Mouse (Mus musculus): ENCODE data around the gene Dedd2. TPM values are rescaled to one million over a fixed set of nuclear protein-coding genes. Genes with fewer than 3 reads are reported as not detected.

Dedd2 gene
- polyA plus RNA-seq, 1 experiment from 2014 or later: 18.2 TPM

GRCm38 (mm10) chr7:25238829-25239623 is 18.6 kb upstream of the Dedd2 start:
- H3K27ac ChIP-seq (ENCODE audit: low read length): peak overlapping the region; percentile 82

GRCm38 (mm10) chr7:25238015-25238706 is 17.7 kb upstream of the Dedd2 start:
- TF ChIP-seq EP300 (IDR thresholded peaks at IDR 0.05) (peak; percentile 65), CTCF (IDR thresholded peaks at IDR 0.05) (no peak)
- ATAC-seq (peak; percentile 89), DNase-seq (ENCODE audit: low spot score) (peak; percentile 99)
- Histone ChIP-seq H3K27me3 (replicated peaks; ENCODE audit: insufficient read depth, low read length) (no peaks in the 10 kb centered on the region), H3K4me3 (ENCODE audit: low read depth, low read length) (peak overlapping the region; percentile 98), H3K36me3 (ENCODE audit: insufficient read depth, low read length) (no peaks in the 10 kb centered on the region), H3K27ac (ENCODE audit: low read length) (peak overlapping the region; percentile 82), H3K4me2 (replicated peaks; ENCODE audit: low read depth, low read length) (peak overlapping the region; percentile 75), H3K9ac (replicated peaks; ENCODE audit: low read depth) (no peak overlapping the region), H3K9me3 (ENCODE audit: low read length) (no peaks in the 10 kb centered on the region), H3K4me1 (ENCODE audit: insufficient read depth, low read depth, low read length) (peaks cover 7% of the 10 kb centered on the region)
- WGBS: under 1% methylated on average over 23 of the region's 23 CpGs

More at GRCm38 (mm10) chr7:25238829-25239623, 18.6 kb upstream of the Dedd2 start:
- TF ChIP-seq EP300 (IDR thresholded peaks at IDR 0.05) (no peak), CTCF (IDR thresholded peaks at IDR 0.05) (peak; percentile 88)
- peak overlapping the region; percentile 75 for H3K4me2 ChIP-seq (replicated peaks; ENCODE audit: low read depth, low read length)
- H3K4me1 ChIP-seq (ENCODE audit: insufficient read depth, low read depth, low read length): peaks cover 7% of the 10 kb centered on the region
- DNase-seq (ENCODE audit: low spot score) (peak; percentile 98), ATAC-seq (peak; percentile 52)
- no peaks in the 10 kb centered on the region for H3K9me3 ChIP-seq (ENCODE audit: low read length)
- no peaks in the 10 kb centered on the region for H3K36me3 ChIP-seq (ENCODE audit: insufficient read depth, low read length)
- no peak overlapping the region for H3K9ac ChIP-seq (replicated peaks; ENCODE audit: low read depth)
- H3K4me3 ChIP-seq (ENCODE audit: low read depth, low read length): peak overlapping the region; percentile 98
- no peaks in the 10 kb centered on the region for H3K27me3 ChIP-seq (replicated peaks; ENCODE audit: insufficient read depth, low read length)
- 2% methylated on average over 30 of the region's 30 CpGs for WGBS

GRCm38 (mm10) chr7:25237249-25238014 is 17.0 kb upstream of the Dedd2 start, which contains the start of gene Gsk3a:
Gene Gsk3a (minus strand): TSS chr7:25237851.
- Histone ChIP-seq H3K27ac (ENCODE audit: low read length) (peak within 1 kb of the TSS; percentile 82), H3K36me3 (ENCODE audit: insufficient read depth, low read length) (no peaks in the 10 kb centered on the region; the same call in 1 of the 2 replicates), H3K4me3 (ENCODE audit: low read depth, low read length) (peak within 1 kb of the TSS; percentile 98), H3K4me1 (ENCODE audit: insufficient read depth, low read depth, low read length) (peaks cover 7% of the 10 kb centered on the region), H3K9me3 (ENCODE audit: low read length) (no peaks in the 10 kb centered on the region), H3K9ac (replicated peaks; ENCODE audit: low read depth) (peak within 1 kb of the TSS; percentile 97), H3K4me2 (replicated peaks; ENCODE audit: low read depth, low read length) (peak within 1 kb of the TSS; percentile 75), H3K27me3 (replicated peaks; ENCODE audit: insufficient read depth, low read length) (no peaks in the 10 kb centered on the region)
- ATAC-seq (peak; percentile 87), DNase-seq (ENCODE audit: low spot score) (peak; percentile 98)
- no peak for TF ChIP-seq EP300 (IDR thresholded peaks at IDR 0.05)
- no peak for TF ChIP-seq CTCF (IDR thresholded peaks at IDR 0.05)
- WGBS: under 1% methylated on average over 42 of the region's 76 CpGs

- Histone ChIP-seq H3K36me3 (ENCODE audit: insufficient read depth, low read length) (peaks cover 5% of the 10 kb centered on the region), H3K4me3 (ENCODE audit: low read depth, low read length) (no peak overlapping the region), H3K4me2 (replicated peaks; ENCODE audit: low read depth, low read length) (no peak overlapping the region), H3K4me1 (ENCODE audit: insufficient read depth, low read depth, low read length) (peaks cover 7% of the 10 kb centered on the region), H3K27ac (ENCODE audit: low read length) (no peak overlapping the region), H3K9me3 (ENCODE audit: low read length) (no peaks in the 10 kb centered on the region), H3K27me3 (replicated peaks; ENCODE audit: insufficient read depth, low read length) (no peaks in the 10 kb centered on the region), H3K9ac (replicated peaks; ENCODE audit: low read depth) (no peak overlapping the region)
- WGBS: 85% methylated on average over 5 of the region's 5 CpGs
- ATAC-seq (no peak), DNase-seq (ENCODE audit: low spot score) (no peak)
- TF ChIP-seq CTCF (IDR thresholded peaks at IDR 0.05) (no peak), EP300 (IDR thresholded peaks at IDR 0.05) (no peak)
Observed at GRCm38 (mm10) chr7:25235526-25235925, 15.1 kb upstream of the Dedd2 start.

- ATAC-seq (no peak), DNase-seq (ENCODE audit: low spot score) (no peak)
- 86% methylated on average over 2 of the region's 2 CpGs for WGBS
- no peak overlapping the region for H3K9ac ChIP-seq (replicated peaks; ENCODE audit: low read depth)
- no peaks in the 10 kb centered on the region for H3K27me3 ChIP-seq (replicated peaks; ENCODE audit: insufficient read depth, low read length)
- no peak overlapping the region for H3K4me2 ChIP-seq (replicated peaks; ENCODE audit: low read depth, low read length)
- TF ChIP-seq EP300 (IDR thresholded peaks at IDR 0.05): no peak
- no peak for TF ChIP-seq CTCF (IDR thresholded peaks at IDR 0.05)
- peaks cover 7% of the 10 kb centered on the region for H3K4me1 ChIP-seq (ENCODE audit: insufficient read depth, low read depth, low read length)
- no peak overlapping the region for H3K4me3 ChIP-seq (ENCODE audit: low read depth, low read length)
- H3K27ac ChIP-seq (ENCODE audit: low read length): no peak overlapping the region
- peaks cover 23% of the 10 kb centered on the region for H3K36me3 ChIP-seq (ENCODE audit: insufficient read depth, low read length)
- no peaks in the 10 kb centered on the region for H3K9me3 ChIP-seq (ENCODE audit: low read length)
Observed at GRCm38 (mm10) chr7:25233061-25233460, 12.6 kb upstream of the Dedd2 start.
